Mouse (Mus musculus) testis, adult 2 months (tissue): ENCODE measurements around the gene Actl11.

Source experiments
- CTCF ChIP-seq: fragments of 200-500 bp; IDR thresholded peaks from 2 replicates; pipeline ENCODE4 v1.5.1; 2012; ENCODE audit warnings: low read depth, mild to moderate bottlenecking, inconsistent platforms, low read length, moderate library complexity; ENCODE audit not compliant: control insufficient read depth, insufficient read depth, insufficient replicate concordance
- POLR2A ChIP-seq: fragments of 200-500 bp; IDR thresholded peaks from 2 replicates; pipeline ENCODE4 v1.6.1; 2012; ENCODE audit warnings: low read depth, mild to moderate bottlenecking, inconsistent platforms, low read length, moderate library complexity; ENCODE audit not compliant: control insufficient read depth

DNA sequence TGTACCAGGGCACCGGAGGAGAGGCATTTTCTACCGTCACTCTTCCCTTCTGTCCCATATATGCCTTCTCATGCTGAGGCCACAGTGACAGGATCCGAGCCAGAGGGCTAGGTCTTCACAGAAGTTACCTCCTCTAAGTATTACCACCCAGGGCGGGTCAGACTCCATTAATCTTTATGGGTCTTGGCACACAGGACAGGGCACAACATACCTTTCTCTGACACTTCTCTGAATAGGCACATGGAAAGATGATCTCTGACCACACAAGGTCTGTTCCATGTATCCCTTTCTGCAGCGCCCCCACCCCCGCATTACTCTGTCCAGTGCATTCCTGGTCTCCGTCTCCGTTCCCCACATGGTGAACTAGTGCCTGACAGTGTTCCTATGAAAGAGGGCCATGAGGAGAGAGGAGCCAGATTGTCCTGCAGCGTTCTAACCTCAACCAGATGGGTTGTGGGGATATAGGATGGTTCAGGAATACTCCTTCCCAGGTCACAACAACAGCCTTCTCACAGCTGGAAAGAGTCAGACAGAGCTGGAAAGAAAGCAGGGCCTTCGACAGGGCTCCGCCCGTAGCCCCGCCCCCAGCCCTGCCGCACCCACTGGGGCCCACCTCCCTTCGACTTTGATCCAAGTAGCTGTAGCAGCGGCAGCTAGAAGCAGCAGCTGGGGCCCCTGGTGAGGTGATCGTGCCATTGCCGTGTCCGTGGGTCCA, 21.9 kb upstream of the Actl11 start, which contains the start of gene Mst1r:
- TF ChIP-seq CTCF (no peak), POLR2A (no peak)
